Mouse (Mus musculus) adrenal gland, postnatal 14 days (tissue): Measurements from ENCODE around the gene Gm16181. TPM values are rescaled to one million over a fixed set of nuclear protein-coding genes. Genes with fewer than 3 reads are reported as not detected.

Experiments used
- DNase-seq: peaks from one replicate; pipeline ENCODE4 v3.0.0; 2021; ENCODE audit warnings: mixed read lengths
- total RNA-seq: library from RNA; stranded (reverse); gene quantifications from 2 replicates; pipeline ENCODE4 v1.2.3, GENCODE M21; 2021

Gm16181 gene
- total RNA-seq, 1 experiment from 2014 or later: 0.67 TPM

DNA sequence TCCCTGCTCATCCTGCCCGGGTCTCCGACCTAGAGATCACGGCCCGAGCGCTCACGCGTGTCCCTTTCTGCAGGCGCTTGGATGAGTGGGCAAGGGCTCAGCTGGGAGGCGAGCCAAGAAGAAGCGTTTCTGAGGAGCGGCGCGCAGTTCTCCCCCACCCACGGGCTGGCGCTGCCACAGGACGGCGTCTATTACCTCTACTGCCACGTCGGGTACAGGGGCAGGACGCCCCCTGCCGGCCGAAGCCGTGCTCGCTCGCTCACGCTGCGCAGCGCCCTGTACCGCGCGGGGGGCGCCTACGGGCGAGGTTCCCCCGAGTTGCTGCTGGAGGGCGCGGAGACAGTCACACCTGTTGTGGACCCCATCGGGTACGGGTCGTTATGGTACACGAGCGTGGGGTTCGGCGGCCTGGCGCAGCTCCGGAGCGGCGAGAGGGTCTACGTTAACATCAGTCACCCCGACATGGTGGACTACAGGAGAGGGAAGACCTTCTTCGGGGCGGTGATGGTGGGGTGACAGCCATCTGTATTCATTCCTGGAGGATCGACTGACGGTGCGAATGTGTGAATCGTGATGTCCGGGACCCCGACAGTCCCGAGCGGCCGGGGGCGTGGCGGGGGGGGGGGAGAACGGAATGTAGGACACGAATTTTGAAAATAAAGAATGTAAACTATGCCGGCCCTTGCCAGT, 24.9 kb upstream of the Gm16181 start:
- DNase-seq: peak; percentile 93

DNA sequence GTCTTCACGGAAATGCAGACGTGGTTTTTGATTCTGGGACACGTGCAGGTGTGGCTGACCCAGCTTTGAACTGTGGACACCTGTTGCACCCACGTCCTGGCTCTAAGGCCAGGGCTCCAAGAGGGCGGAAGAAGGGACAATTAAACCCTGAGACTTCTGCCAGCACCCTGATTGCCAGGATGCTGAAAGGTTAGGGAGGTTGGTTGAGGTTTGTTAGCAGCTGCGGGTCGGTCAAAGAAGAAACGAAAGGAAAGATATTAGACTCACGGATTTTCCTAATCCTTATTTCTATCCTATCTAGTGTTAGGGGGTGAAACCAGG, 24.4 kb upstream of the Gm16181 start:
- DNase-seq: no peak

DNA sequence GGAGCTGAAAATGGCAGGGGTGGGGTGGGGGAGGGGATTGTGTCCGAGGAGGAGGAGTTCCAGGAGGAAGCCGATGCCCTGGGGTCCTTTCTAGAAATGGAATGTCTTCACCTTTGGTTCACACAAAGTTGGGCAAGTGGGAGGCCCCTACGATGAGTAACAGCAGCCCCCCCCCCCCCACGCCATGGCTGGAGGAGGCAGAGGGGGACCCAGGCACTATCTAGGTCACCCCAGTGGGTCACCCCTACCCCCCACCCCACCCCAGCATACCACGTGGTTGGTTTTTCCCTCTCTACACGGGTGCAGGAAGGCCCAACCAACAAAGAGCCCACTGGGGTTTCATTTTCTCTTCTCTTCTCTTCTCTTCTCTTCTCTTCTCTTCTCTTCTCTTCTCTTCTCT, 23.5 kb upstream of the Gm16181 start:
- no peak for DNase-seq

DNA sequence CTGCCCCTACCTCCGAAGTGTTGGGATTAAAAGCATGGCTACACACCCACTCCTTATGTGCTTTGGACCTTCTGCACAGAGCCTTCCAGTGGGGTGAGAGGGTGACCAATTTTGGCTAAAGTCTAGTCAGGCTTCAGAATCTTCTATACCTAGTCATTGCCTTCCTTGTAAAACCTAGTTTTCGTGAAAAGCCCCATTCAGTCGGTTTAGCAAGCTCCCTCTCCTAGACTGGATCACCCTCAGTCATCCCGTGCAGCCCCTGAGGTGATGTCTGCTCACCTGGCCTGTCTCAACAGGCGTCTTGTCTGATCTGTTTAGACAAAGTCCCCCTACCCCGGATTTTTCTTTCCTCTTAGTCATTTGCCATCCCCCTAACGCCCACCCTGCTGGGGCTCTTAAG, 22.6 kb upstream of the Gm16181 start:
- DNase-seq: no peak

DNA sequence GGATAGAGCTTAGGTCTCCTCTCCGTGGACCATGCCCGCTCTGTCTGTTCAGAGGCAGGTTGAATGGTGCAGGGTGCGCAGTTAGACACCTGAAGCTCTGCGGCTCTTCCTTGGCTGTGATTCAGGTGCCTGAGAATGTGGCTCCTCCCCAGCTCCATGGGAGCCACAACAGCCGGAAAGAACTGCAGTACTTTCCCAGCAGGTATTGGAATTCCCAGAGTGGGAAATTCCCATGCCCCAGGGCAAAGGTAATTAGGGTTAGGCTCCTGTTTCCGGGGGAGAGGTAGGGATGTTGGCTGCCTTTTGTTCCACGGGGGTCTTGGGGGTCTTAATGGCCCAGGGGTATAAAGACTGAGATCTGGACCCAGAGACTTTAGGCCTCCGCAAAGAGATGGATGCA, 21.7 kb upstream of the Gm16181 start:
- no peak for DNase-seq

DNA sequence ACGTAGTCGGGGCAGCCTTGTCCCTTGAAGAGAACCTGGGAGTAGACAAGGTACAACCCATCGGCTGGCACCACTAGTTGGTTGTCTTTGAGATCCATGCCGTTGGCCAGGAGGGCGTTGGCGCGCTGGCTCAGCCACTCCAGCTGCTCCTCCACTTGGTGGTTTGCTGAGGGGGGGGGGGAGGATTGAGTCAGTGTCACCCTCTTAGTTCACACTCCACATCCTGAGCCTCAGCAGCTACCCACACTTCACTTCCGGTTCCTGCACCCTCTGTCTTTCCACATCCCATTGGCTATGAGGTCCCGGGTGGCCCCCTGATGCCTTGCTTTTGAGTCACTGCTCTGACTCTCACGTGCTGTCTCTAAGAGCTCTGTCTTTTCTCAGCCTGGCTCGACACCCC, 20.2 kb upstream of the Gm16181 start:
- peak; percentile 33 for DNase-seq

DNA sequence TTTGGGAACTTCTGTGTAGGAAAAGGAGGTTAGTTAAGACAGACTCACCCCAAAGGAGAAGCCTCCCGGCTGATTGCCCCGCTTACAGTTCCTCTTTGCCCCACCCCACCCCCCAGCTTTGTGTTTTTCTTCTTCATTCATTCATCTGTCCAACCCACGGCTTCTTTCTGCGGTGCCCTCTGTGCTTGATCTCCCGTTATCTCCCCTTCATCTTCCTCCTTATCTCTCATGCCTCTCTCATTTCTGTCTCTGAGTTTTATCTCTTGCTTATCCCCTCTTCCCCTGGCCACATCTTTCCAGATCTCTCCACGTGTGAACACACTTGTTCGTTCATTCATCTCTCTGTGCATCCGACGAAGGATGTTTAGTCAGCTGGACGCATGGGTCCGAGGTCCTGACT, 19.5 kb upstream of the Gm16181 start:
- DNase-seq: no peak

DNA sequence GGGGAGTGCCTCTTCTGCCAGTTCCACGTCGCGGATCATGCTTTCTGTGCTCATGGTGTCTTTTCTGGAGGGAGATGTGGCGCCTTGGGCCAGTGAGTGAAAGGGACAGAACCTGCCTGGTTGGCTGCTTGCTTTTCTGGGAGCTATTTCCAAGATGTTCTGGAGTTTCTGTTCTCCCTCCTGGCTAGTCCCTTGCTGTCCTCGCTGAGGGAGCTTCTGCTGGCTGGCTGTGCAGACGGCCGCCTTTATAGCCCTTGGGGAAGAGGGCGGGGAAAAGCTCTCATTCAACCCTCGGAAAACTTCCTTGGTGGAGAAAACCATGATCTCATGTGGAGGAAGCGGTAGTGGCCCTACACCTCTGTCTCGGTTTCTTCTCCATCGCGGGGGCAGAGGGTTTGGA, 18.8 kb upstream of the Gm16181 start, which contains the start of gene Tnf:
Gene Tnf, minus strand, starts transcription at position 221 of the 400 bp plus-strand sequence.
- peak; percentile 60 for DNase-seq

DNA sequence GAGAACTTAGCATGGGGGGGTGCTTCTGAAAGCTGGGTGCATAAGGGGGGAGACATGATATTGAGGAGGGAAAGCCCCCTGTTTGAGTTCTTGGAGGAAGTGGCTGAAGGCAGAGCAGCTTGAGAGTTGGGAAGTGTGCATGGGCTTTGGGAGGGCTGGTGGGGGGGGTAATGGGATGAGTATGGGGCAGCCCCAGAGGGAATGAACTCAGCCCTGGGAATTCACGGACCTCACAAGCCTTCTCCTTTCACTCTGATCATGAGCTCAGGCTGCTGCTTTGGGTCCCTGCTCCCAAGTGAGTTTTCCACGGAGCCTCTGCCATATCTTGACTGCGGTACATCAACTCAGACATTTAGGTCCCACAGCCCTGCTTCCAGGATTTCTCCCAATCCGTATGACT, 18.2 kb upstream of the Gm16181 start:
- DNase-seq: no peak

DNA sequence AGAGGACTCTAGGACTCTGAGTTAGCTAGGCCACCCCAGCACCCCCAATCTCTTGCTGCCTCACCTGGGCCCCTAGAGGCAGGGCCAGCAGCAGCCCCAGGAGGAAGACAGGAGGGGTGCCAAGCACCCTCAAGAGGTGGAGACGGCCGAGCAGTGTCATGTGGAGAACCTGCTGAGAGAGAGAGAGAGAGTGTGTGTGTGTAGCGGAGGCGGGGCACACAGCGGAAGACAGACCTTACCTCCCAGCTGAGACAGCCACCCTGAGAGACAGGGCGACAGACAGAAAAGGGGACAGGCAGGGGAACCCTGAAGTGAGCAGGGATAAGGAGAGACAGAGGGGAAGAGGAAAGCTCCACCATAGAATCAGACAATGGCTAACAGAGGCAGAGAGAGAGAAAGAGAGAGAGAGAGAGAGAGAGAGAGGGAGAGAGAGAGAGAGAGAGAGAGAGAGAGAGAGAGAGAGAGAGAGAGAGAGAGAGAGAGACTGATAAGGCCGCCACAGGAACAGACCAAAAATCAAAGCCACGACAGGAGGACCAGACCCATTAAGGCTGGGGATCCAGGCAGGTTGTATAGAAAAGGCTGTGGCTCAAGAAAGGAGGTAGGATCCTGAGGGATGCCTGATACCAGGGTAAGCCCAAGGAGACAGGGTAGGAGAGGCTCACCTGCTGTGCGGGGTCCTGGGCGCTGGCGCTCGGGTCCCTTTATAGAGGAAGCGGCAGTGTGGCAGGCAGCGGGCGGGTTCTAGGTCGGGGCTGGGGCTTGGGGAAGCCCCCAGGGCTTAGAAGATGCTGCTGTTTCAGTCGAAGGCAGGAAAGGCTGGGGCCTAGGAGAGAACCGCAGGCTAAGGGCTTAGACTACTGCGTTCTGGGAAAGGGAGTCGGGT, 15.9 kb upstream of the Gm16181 start, which contains the start of gene Lta:
Gene Lta, minus strand, starts transcription at position 858 of the 886 bp plus-strand sequence.
- no peak for DNase-seq

DNA sequence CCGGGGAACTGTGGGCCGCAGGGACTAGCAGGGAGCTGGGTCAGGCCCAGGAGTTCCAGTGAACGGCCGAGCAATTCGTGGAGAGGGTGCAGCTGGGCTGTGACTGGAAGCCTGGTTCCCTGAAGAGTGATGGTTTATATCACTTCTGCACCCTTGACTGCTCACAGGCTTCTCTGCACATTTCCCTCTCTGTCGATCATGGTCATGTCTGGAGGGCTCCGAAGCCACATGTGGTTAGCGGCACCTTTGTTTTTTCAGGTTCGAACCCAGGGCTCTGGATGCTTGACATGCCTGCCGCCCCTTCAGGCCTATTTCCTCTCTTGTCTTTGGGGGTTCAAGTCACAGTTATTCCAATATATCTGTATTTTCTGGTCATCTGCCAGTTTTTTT, 15.3 kb upstream of the Gm16181 start:
- DNase-seq: no peak

DNA sequence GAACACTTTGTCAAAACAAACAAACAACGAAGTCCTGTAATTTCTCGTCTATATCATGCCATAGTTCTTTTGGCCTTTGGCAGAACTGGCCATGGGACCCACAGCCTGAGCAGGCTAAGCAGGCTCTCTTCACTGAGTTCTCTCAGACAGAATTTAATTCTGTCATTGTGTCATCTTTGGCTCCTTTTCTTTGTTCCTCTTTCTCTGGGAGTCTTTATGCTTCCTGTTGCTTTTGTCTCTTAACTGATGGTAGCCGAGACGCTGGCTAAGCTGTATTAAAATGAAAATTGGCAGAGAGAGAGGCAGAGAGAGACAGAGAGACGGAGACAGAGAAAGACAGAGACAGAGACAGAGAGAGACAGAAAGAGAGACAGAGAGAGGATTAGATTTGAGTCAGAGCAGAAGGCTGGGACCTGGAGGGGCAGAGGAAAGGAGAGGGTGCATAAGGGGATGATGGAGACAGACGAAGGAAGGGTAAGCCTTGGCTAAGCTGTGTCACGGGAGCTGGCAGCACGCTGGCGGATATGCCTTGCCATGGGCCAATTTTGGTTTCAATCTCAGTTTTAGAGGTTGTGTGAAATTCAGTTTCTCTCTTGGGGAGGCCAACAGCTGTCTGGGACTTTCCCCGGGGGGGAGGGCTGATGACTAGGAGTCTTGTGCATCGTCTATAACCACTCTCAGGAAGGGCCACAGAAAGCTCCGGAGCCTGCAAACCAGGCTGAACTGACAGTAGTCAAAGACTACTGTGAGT, 10.7 kb upstream of the Gm16181 start:
- DNase-seq: no peak

DNA sequence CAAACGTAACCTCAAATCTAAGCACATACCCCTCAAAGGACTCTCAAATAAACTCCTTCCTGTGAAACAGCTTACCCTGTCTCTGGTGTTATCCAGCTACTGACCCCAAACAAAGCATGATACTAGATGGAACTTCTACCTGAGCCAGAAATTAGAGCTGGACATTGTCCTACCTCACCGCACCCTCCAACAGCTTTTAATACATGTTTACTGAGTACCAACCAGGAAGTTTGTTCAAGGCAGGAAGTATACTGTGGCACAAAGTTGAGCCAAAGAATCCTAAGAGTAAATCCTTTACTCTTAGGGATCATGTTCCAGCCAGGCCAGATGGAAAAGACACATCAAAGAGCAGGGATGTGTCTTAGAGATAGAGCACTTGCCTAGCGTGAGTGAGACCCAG, 10.0 kb upstream of the Gm16181 start:
- no peak for DNase-seq

DNA sequence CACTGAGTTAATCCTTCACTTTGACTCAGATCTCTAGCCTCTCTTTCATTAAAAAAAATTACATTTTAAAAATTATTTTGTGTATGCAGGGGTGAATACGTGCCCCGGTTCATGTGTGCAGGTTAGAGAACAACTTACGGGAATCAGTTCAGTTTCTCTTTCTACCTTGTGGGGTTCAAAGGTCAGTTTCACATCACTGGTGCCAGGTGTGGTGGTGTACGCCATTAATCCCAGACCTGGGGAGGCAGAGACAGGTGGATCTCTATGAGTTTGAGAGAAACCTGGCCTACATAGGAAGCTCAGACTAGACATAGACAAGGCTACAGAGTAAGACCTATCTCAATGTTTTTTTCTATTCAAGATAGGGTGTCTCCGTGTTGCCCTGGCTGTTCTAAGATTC, 7.6 kb upstream of the Gm16181 start:
- no peak for DNase-seq

DNA sequence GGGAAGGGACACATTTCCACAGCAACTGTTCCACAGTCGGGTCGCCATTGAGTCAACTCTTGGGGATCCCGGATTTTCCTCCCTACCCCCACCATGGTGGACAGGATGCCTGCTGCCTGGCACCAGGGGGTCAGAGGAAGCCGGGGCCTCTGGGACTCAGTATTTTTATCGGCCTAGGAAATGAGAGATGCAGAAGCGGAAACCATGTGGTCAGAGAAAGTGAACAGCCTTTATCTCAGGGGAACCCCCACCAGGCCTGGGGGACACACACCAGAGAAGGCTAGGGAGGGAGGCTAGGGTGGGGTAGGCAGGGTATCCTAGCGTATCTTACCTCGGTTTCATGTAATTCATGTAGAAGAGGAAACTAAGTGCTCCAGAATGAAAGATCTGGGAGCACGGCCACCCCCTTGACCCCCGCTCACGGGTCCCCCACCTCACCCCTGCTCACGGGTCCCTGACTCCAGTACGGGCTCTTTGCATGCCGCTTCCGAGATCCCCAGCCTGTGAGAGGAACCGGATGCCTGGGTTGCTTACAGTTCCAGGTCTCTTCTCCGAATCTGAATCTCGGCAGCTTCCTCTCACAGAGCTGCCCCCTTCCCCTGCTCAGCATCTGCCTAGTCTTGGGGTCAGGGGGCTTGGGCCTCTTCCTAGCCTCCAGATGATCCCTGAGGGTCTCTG, 2.0 kb upstream of the Gm16181 start:
- peak; percentile 71 for DNase-seq

DNA sequence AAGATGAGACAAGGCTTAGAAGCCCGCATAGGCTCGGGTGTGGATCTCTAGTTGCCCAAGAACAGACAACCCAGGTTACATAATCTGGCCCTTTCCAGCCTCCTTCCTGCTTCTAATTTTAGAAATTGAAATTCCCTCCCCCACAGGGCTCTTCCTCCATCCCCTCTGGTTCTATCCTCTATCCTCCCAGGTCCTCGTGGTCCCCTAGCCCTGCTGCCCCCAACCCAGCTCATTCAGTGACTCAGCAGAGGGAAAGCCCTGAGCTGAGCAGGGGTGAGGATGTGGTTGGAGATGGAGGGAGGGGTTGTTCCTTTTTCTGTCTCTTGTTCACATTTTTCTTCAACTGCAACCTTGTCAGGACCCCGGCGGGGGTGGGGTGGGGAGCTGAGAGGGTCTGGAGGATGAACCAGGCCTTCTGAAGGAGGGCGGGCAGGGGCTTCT, 1.0 kb upstream of the Gm16181 start:
- no peak for DNase-seq

DNA sequence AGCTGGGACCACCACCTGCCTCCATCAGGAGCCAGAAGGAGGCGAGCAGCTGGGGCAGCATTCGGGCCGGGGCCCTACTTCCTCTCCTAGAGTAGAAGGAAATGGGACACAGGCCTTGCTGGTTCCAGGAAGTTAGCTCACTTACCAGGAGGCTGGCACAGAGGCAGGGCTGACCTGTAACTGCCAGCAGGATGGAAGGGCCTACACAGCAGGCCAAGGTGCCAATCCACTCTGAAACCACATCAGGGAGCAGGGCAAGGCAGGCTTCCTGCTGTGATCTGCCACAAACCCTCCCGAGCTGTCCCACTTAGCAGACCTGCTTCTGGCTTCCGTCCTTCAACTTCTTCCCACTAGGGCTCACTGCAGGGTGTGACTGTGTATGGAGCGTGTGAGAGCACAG, 1.7 kb downstream of the Gm16181 start:
- no peak for DNase-seq

DNA sequence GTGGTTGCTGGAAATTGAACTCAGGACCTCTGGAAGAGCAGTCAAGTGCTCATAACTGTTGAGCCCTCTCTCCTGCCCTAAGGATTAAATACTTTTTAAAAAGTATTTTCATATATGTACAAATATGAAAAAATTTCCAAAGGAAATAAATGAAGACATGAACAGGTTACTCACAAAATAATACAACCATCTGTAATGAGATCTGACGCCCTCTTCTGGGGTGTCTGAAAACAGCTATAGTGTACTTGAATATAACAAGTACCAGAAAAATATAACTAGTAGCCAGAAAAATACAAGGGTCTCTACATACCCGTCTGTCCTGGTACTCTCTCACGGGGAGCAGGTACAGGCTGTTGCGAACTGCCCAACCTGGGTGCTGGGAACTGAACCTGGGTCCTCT, 4.0 kb downstream of the Gm16181 start:
- no peak for DNase-seq

DNA sequence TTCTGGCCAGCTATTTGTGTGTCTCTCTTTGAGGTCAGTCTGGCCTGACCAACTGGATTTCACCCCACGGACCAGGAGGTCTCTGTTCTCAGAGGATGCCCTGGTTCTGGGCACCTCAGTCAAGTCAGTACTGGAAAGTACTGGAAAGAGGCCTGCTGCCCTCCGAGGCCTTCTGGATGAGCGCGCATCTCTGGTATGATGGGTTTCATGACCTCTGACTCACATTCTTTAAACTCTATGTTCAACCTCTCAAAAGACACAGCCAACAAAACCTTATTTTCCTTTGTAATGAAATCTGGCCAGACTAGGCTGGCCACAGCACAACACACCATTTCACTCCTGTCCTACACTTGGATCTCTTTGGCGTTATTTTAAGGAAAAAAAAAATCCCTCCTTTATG, 4.8 kb downstream of the Gm16181 start:
- no peak for DNase-seq

DNA sequence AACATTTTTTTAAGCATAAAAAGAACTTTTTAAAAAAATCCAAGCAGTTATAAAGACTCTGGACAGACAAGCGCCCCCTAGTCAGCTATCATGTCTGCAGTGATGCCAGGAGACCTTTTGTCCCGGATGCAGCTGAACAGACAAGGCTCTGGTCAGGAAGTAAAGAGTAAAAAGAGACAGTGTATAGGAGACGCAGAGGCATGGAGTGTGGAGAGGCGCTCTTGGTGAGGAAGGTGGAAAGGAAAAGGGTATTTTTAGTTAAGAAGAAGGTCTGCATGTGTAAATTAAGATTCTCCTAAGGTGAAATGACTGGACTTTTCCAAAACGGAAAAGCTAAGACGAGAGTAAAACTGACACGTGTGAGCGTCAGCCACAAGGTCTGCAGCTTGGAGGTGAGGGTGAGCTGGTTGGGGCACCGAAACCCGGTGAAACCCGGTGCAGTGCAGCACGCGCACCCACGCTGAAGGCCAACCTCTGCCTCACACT, 6.0 kb downstream of the Gm16181 start:
- DNase-seq: peak; percentile 53

DNA sequence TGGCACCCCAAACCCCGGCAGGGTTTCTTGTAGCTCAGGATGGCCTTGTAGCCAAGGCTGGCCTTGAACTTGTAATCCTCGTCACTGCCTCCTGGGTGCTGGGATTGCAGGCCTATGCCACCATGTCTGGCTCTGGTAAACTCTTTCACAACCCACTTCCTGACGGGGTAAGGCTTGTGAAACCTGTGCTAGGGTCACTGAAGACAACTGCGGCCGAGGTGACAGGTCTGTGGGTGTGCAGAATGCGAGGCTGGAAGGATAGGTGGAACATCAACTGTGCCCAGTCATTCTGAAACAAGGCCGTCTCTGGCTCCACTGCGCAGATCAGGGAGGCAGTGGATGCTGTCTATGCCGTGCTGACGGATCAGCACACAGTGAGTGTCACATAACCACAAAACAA, 10.4 kb downstream of the Gm16181 start:
- DNase-seq: peak; percentile 57

DNA sequence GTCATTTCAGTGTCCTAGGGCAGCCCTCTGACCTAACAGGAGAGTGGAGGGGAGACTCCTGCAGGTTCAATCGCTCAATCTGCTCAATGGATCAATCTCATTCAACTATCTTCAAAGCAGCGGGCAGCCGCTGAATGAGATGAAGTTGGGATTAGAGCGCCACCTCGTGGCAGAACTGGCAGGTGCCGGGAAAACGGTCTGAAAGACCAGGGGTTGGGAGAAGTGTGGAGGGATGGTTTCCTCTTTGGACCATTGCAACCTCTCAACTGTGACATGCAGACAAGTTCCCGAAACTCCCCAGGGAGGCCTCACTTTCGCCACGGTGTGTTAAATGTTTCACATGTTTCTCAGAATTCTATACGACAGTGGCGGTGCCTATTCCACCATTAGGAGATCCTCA, 11.4 kb downstream of the Gm16181 start:
- peak; percentile 93 for DNase-seq
